Mouse (Mus musculus) 416B (cell line): Measurements from ENCODE around the gene Slc7a1.

Experiments used
- DNase-seq: peaks from one replicate; pipeline ENCODE4 v3.0.0; 2011; ENCODE audit warnings: low read depth

The Slc7a1 gene

DNA sequence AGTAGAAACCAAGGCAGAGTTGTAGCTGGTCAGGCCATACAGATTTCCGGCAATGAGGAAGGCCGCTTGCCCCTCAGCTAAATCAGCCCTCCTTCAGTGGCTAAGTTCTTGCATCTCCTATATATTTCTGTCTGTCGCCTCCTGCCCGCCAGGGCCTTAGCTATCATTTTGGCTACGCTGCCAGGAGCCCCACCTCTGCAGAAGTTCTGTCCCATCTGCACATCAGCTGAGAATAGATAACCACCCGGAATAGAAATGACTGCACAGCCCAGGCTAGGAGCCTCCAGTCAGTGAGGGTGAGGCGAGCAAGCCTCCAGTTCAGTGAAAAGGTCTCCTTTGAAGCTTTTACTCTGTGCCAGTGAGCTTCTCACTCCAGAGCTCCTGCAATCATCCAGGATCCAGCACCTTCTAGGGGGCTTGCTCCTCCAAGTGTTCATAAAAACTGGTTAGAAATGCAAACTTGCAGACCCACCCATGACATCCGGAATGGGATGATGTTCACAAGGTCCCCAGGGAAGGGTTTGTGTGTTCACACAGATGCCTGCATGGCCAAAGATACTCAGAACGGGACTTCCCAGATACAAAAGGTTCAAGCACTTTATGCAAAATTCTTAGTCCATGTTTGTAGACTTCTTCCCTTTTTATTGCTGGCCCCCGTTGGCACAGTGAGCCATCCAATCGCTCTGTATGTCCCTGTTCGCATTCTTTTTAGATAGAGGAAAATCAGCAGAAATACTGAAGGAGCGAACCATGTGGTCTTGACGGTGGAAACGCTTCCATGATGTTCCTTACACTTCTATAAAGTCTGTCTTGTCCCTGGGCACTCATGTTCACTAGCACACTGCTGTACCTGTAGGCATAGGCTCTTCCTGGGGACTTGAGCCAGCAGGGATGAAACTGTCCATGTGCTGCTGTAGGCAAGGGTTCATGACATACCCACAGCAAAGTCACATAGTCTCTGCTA is 10.4 kb downstream of the Slc7a1 start:
- DNase-seq = no peak

DNA sequence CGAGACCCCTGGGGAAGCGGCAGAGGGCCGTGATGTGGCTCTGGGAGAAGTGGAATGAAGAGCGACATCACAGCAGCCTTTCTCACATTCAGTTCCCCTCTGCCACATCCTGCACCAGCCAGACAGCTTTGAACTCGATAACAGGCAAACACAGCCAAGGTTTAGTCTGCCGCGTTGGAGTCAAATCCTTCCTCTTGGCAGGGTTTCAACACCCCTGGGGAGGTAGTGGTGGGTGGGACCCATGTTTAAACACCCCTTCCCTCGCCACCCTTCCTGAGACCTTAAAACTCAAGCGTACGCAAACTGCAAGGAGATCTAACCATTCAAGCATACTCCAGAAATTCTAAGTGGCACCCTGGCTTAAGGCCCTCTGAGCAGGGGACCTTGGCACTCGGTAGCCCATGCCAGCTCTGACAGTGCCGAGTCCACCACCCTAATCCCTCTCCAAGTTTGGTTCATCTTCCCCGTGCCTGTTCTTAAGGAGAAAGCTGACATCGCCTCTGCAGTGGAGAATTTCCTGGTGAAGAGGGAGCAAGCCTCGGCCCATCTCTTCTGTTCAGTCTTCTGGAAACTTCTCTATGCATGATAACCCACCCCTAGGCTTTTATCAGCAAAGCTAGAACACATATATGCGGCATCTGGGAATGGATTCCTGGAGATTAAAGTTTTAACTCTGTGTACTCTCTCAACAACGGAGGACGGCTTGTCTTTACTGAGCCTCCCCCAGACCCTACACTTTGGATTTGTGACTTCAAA is 11.3 kb downstream of the Slc7a1 start:
- no peak for DNase-seq

DNA sequence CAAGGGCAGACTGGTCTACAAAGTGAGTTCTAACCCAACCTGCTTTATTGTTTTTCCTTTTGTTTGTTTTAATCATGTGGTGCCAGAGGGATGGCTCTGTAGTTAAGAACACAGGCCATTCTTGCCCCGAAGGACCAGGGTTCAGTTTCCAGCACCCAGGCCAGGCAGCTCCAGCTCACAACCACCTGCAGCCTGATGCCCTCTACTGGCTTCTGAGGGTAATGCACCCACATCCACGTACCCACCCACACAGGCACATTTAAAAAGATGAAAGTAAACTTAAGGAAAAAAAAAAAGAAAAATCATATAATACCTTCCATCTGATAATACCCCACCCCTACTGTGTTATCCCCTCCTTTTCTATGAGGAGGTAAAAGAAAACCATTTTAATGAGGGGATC is 11.9 kb downstream of the Slc7a1 start:
- DNase-seq = no peak

DNA sequence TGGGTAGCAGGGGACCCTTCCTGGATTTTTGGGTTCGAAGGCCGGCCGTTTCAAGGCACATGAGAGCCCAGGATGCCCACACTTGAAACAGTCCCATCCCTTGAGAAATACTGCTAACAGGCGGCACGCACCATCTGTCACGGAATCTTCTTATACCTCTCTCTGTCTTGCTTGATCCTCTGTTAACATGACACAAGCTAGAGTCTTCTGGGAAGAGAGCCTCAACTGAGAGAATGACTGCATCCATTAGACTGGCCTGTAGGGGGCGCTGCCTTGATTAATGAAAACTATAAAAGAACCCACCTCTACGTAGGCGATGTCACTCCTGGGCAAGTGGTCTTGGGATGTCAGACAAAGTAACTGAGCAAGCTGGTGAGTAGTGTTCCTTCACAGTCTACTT is 13.2 kb downstream of the Slc7a1 start:
- DNase-seq = no peak

DNA sequence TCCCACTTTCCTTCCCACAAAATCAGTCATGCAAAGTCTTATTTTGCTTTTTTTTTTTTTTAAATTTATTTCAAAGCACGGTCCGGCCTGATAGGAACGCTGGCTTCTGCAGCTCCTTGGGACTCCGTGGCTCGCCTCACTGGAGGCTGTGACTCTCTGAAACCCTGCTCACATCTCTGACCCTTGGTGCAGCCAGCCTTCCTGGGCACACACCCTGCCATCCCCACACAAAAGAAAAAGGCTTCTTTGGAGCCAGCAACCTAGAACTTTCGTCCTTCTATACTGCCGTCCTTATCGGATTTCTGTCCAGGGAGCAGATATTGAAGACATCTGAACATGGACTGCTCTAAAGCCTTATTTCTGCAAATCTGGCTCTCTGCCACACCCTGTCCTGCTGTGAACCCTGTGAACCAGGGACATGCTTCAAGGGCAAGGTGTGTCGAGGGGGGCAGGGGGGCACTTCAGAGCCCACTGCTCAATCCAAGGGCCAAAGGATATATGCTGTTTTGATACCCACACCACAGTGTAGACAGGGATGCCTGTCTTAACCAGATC is 15.1 kb downstream of the Slc7a1 start:
- no peak for DNase-seq

DNA sequence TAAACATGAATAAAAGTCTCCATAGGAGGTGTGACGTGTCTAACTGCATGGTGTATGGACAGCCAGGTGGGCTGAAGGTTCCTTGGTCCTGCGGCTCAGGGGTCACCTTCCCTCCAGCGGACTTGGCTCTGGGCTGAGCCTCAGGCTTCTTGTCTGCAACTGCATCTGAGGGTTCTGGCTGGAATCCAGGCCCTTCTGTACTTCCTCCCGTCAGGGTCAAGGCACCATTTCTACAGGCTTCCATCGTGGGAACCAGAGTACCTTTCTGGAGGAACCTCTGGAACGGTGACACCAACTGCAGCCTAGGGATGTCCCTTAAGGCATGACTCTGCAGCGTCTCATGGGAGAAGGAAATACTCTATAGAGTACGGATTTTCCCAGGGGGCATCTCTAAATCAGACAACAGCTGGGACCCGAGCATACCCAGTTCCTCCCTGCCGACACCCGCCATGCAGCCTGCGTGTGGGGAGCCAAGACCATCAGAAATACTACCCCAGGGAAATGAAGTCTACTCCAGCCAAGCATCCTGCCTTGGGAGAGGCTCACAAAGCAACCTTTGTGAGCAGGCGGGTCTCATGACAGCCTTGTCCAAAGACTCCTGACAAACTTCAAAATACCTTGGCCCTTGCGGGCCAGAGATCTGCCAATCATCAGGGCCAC is 15.7 kb downstream of the Slc7a1 start:
- peak; percentile 46 for DNase-seq

DNA sequence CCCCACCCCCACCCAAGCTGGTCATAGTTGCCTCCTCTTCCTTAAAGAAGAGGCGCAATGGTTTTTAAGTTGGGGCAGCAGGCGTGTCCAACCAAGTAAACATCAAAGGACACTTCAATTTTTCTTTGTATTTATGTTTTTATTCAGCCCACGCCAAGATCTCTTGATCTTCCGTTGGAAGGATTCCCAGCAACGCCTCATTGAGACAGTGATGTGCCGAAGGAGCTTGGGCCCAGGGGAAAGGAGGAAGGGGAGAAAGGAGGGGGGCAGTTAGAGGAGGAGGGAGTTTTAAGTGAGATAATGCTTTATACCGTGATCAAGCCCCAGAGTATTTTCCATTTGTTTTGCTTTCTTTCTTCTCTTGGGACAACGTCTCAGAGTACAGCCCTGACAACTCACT is 18.6 kb downstream of the Slc7a1 start:
- DNase-seq = no peak

DNA sequence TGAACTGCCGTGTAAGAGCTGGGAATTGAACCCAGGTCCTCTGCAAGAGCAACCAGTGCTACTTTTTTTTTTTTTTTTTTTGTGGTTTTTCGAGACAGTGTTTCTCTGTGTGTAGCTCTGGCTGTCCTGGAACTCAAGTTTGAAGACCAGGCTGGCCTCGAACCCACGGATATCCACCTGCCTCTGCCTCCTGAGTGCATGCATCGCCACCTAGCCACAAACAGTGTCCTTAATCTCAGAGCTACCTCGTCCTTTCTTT is 19.5 kb downstream of the Slc7a1 start:
- no peak for DNase-seq

DNA sequence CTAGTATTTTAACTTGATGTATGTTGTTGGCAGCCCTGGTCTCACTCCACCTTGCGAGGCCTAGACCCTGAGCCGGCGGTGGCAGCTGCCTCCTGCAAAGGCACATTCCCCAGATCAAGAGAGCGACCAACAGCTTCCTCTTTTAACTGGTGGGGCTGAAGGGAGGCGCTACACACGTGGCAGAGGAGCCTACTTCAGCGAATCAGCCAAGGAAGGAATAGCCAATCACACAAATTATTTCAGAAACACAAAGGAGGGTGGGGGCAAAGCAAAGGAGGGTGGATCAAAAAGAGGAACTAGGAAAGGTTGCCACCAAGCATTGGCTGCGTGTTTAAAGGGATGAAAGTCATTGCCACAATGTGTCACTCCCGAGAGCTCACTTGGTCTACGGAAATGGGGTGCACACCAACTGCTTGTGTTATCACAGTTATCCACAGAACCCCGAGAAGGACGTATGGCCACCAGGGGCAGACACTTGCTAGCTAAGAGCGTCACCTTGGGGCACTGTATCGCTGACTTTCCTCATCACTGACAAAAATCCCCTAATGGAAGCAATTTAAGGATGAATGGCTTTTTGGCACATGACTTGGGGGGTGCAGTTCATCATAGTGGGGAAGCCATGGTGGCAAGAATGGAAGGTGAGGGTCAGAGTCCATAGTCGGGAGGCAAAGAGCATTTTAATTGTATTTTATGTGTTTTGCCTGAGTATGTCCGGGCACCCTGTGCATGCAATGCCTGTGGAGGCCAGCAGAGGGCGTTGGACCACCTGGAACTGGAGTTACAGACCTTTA is 20.1 kb downstream of the Slc7a1 start:
- DNase-seq = peak; percentile 96

DNA sequence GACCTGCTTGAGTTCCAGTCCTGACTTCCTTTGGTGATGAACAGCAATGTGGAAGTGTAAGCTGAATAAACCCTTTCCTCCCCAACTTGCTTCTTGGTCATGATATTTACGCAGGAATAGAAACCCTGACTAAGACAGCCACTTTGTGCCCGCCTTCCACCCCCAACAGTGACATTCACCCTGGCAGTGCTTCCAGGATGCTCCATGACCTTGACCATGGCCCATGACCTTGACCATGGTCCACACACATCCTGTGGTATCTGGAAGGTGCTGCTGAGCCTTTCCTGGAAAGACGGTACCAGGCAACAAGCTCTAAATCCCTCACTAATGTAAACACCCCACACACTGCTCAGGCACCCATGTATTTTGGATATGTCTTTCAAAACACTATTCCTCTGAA is 21.0 kb downstream of the Slc7a1 start:
- peak; percentile 23 for DNase-seq

DNA sequence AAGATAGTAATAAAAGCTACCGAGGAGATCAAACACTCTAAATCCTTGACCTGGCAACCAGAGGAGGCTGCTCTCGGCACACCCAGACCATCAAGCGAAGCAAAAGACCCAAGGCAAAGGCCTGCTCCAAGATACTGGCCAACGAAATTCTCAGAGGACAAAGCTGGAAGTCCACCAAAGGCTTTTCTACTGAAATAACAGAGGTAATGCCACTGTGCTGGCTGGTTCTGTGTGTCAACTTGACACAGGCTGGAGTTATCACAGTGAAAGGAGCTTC is 21.5 kb downstream of the Slc7a1 start:
- DNase-seq = no peak

DNA sequence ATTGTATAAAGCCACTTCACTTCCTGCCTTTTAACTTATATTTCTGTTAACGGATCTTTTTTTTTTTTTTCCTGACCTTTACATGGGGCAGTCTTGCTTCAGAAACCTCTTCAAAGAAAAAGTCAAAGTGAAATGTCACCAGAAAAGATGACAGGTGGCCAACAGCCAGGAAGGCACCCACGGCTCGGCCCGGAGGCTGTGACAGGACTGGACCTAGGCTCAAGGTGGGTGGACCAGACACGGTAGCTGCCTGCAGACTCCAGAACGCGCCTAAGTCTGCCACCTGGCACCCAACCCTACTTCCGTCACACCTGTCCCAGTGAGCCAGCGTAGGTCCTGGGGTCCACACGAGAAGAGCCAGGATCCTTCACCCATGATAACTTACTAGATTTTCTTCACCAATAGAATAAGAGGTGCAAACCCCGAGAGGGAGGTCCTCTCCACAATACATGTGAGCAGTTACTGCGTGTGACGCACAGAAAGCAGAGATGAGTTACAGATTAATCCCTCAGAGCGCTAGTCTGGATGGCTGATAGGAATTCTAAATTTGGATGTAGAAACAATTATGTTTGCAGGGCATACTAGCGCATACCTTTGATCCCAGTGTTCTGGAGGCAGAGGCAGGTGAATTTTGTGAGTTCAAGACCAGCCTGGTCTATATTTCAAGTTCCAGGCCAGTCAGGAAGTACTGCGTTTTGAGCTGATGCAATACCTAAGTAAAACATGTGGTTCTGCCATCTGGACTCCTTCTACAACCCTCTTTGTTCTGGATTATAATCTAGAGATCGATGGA is 22.1 kb downstream of the Slc7a1 start:
- peak; percentile 33 for DNase-seq

DNA sequence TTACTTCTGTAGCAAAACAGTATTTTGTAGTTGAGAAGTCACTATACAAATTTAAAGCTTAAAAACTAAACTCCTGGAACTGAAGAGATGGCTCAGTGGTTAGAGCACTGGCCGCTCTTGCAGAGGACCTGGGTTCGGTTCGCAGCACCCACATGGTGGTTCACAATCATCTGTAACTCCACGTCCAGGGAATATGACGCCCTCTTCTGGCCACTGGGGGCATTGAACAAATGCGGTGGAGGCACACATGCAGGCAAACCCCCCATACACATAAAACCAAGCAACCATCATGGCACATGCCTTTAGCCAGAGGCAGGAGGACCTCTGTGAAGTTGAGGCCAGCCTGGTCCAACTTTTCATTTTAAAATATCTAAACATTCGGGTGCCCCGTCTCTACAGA is 23.3 kb downstream of the Slc7a1 start:
- DNase-seq = no peak

DNA sequence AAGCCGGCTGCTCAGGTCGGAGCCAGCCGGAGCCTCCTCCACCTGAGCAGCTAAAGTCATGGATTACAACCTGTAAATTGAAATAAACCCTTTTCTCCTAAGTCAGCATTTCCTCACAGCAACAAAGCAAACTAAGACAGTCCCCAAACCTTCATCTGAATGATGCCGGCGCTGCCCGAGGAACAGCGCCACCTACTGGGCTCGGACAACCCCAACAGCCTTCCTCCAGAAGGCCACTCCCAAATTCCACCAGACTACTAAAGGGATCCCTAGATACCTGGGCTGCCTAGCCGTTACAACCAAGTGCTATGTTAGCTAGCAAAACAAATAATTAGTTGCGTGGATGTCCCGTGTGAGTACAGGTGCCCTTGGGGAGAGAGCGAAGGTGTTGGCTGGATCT is 24.2 kb downstream of the Slc7a1 start:
- DNase-seq = no peak

DNA sequence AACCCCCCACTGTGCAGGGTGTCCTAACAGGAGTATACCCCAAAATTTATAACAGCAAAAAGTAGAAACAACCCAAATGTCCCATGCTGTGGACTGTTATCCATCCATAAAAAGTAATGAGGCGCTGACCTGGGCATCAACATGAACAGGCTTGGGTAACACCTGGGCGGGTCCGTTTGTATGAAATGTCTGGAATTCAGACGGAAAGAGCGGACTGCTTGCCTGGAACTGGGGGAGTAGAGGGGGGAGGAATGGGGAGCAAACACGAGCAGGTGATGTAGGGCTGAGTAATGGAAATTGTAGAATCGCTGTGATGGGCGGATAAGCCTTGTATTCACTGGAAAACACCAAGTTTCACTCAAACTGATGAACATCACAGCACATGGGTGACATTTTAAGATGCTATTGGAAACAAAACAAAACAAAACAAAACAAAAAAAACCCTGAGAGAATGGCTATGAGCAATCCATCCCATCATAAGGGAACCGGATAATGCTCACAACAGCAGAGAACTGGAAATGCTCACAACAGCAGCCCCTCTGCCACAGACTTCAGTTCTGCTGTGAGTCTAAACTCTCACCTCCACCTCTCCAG is 26.5 kb downstream of the Slc7a1 start:
- no peak for DNase-seq

DNA sequence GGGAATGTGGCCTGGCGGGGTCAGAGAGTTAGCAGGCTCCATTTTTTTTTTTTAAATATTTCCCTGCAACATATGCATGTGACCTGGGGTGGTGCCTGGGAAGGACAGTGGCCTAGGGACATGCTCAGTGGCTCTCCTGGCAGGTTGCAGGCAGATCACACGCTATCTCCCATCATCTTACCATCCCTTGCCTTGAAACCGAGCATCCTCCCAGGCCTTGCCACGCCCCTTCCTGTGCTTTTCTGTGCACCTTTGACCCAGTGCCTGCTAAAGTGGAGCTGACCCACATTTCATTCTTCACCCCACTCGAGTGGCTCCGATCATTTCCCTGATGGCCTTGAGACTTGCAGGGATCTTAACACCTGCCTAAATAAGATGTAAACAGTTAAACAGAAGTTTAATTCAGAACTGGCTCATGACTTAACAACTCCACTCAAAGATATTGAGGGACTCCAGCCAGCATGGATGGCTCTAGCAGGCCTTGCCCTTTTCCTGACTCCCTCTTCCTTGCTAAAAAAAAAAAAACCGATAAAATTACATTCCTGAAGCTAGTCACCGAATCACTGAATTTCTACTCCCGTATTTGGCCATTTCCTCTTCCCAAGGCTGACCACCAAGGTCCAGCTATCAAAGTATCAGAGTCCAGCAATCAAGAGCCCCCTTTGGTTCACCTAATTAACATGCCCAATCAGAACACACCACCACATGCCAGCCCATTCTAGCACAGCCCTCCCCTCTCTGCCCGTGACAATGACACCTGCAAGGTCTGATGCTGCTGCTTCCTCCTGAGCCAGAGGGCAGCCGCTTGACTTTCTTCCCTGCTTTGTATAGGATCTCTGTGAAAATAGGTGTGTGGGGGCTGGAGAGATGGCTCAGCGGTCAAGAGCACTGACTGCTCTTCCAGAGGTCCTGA is 27.4 kb downstream of the Slc7a1 start:
- no peak for DNase-seq

DNA sequence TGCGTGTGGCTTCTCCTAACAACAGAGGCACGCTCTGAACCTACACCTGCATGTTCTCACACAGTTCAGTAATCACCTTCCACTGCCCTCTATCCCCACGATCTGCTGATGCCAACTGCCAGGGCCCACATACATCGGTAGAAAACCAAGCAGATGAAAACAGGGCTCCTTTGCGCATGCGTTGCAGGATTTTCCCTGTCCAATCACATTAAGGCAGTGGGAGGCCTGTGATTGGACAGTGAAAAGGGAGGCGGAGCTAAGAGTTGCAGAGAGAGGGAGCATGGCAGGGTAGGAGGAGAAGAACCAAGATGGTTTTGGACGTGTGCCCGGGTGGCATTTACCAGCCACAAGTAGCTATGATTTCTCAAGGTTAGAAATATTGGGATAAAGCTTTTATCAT is 28.3 kb downstream of the Slc7a1 start:
- no peak for DNase-seq

DNA sequence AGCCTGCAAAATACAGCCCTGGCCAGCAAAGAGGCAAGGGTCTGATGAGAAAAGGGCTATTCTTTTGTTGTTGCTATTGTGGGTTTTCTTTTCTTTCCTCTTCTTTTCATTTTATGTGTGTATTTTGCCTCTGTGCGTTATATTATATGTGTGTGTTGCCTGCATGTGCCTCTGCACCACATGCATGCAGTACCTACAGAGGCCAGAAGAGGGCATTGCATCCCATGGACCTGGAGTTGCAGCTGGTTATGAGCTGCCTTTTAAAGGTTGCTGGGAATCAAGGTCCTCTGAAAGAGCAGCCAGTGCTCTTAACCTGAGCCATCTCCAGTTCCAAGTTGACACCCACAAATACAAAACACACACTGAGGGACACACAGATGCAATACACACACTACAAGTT is 29.1 kb downstream of the Slc7a1 start:
- DNase-seq = peak; percentile 40

DNA sequence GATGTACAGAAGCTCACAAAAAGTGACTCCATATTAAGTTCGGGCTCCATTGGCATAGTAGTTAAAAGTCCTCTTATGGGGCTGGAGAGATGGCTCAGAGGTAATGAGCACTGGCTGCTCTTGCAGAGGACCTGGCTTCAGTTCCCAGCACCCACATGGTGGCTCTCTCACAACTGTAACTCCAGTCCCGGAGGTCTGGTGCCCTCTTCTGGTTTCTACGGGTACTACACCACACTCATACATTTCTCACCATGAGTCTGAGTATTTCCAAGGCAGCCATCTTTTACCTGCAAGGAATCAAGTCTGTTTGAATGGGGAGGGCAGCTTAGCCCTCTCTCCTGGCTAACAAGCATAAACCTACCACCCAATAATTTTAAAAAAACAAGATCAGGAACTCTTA is 30.5 kb downstream of the Slc7a1 start:
- DNase-seq = no peak

DNA sequence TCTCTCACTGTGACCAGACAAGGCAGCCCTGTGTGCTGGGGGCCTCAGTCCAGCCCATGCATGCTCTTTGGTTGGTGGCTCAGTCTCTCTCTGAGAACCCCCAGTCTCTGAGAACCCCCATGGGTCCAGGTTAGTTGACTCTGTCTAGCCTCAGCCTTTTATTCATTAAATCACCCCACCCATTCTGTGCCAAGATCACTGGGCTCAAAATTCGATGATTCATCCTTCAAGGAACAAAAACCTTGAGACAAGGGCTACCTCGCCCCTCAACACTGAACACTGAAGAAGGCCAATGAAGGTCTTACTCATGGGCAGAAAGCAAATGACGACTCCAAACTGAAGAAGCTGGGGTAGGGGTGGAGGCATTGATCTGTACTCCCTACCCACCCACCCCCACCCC is 31.9 kb downstream of the Slc7a1 start:
- peak; percentile 28 for DNase-seq
